Mouse (Mus musculus): ENCODE measurements around the gene 2010111I01Rik. TPM values are rescaled to one million over a fixed set of nuclear protein-coding genes. Genes with fewer than 3 reads are reported as not detected.

2010111I01Rik gene
- polyA plus RNA-seq, 1 experiment from 2014 or later, result 30.9 TPM

GRCm38 (mm10) chr13:63260133-63260532 is 295.4 kb downstream of the 2010111I01Rik start:
- WGBS, result 41% methylated on average over 4 of the region's 4 CpGs
- Histone ChIP-seq H3K9ac (replicated peaks) (no peak overlapping the region), H3K4me2 (replicated peaks) (no peak overlapping the region), H3K9me3 (no peaks in the 10 kb centered on the region), H3K27me3 (no peaks in the 10 kb centered on the region), H3K4me1 (peaks cover 16% of the 10 kb centered on the region), H3K27ac (replicated peaks) (peak overlapping the region; percentile 39; the same call in 1 of the 2 replicates), H3K36me3 (no peaks in the 10 kb centered on the region), H3K4me3 (no peak overlapping the region)
- no peak for ATAC-seq (replicated peaks)

- peak; percentile 65 for ATAC-seq (replicated peaks)
- no peaks in the 10 kb centered on the region for H3K36me3 ChIP-seq
- H3K9ac ChIP-seq (replicated peaks), result no peak overlapping the region
- H3K27me3 ChIP-seq, result no peaks in the 10 kb centered on the region
- H3K4me1 ChIP-seq, result peaks cover 16% of the 10 kb centered on the region
- no peak overlapping the region for H3K4me3 ChIP-seq
- 62% methylated on average over 18 of the region's 18 CpGs for WGBS
- H3K4me2 ChIP-seq (replicated peaks), result no peak overlapping the region
- H3K27ac ChIP-seq (replicated peaks), result peak overlapping the region; percentile 39; the same call in 1 of the 2 replicates
- no peaks in the 10 kb centered on the region for H3K9me3 ChIP-seq
Measured at GRCm38 (mm10) chr13:63260753-63261631, 296.3 kb downstream of the 2010111I01Rik start.

GRCm38 (mm10) chr13:63261676-63262075 is 297.0 kb downstream of the 2010111I01Rik start:
- Histone ChIP-seq H3K9ac (replicated peaks) (no peak overlapping the region), H3K9me3 (no peaks in the 10 kb centered on the region), H3K27me3 (no peaks in the 10 kb centered on the region), H3K4me2 (replicated peaks) (no peak overlapping the region), H3K27ac (replicated peaks) (no peak overlapping the region), H3K4me1 (peaks cover 16% of the 10 kb centered on the region), H3K36me3 (no peaks in the 10 kb centered on the region), H3K4me3 (no peak overlapping the region)
- no peak for ATAC-seq (replicated peaks)
- whole genome bisulfite sequencing, result 97% methylated on average over 3 of the region's 3 CpGs

- no peak for ATAC-seq (replicated peaks)
- Histone ChIP-seq H3K4me3 (no peak overlapping the region), H3K9ac (replicated peaks) (no peak overlapping the region), H3K27me3 (no peaks in the 10 kb centered on the region), H3K36me3 (no peaks in the 10 kb centered on the region), H3K9me3 (no peaks in the 10 kb centered on the region), H3K4me1 (peaks cover 16% of the 10 kb centered on the region), H3K27ac (replicated peaks) (no peak overlapping the region), H3K4me2 (replicated peaks) (no peak overlapping the region)
- 81% methylated on average over 1 of the region's 1 CpGs for WGBS
Measured at GRCm38 (mm10) chr13:63262168-63262957, 297.7 kb downstream of the 2010111I01Rik start.

GRCm38 (mm10) chr13:63268371-63268770 is 303.7 kb downstream of the 2010111I01Rik start:
- Histone ChIP-seq H3K4me2 (replicated peaks) (no peak overlapping the region), H3K27me3 (no peaks in the 10 kb centered on the region), H3K9ac (replicated peaks) (no peak overlapping the region), H3K27ac (replicated peaks) (no peak overlapping the region), H3K36me3 (no peaks in the 10 kb centered on the region), H3K4me1 (peaks cover 17% of the 10 kb centered on the region), H3K9me3 (no peaks in the 10 kb centered on the region), H3K4me3 (no peak overlapping the region)
- ATAC-seq (replicated peaks), result no peak
- WGBS, result 88% methylated on average over 4 of the region's 4 CpGs

- 75% methylated on average over 1 of the region's 1 CpGs for WGBS
- peaks cover 19% of the 10 kb centered on the region for H3K4me1 ChIP-seq
- no peaks in the 10 kb centered on the region for H3K9me3 ChIP-seq
- no peak overlapping the region for H3K4me2 ChIP-seq (replicated peaks)
- no peak overlapping the region for H3K4me3 ChIP-seq
- no peaks in the 10 kb centered on the region for H3K36me3 ChIP-seq
- H3K27ac ChIP-seq (replicated peaks), result no peak overlapping the region
- no peak overlapping the region for H3K9ac ChIP-seq (replicated peaks)
- no peaks in the 10 kb centered on the region for H3K27me3 ChIP-seq
- ATAC-seq (replicated peaks), result no peak
Measured at GRCm38 (mm10) chr13:63268776-63269175, 304.1 kb downstream of the 2010111I01Rik start.

GRCm38 (mm10) chr13:63270191-63270590 is 305.5 kb downstream of the 2010111I01Rik start:
- ATAC-seq (replicated peaks), result no peak
- Histone ChIP-seq H3K9me3 (no peaks in the 10 kb centered on the region), H3K9ac (replicated peaks) (no peak overlapping the region), H3K4me3 (no peak overlapping the region), H3K4me1 (peaks cover 21% of the 10 kb centered on the region), H3K4me2 (replicated peaks) (no peak overlapping the region), H3K27ac (replicated peaks) (no peak overlapping the region), H3K36me3 (no peaks in the 10 kb centered on the region), H3K27me3 (no peaks in the 10 kb centered on the region)
- WGBS, result 34% methylated on average over 5 of the region's 5 CpGs

- H3K4me3 ChIP-seq, result peak overlapping the region; percentile 51
- 8% methylated on average over 16 of the region's 16 CpGs for WGBS
- H3K9me3 ChIP-seq, result no peaks in the 10 kb centered on the region
- H3K9ac ChIP-seq (replicated peaks), result peak overlapping the region; percentile 44
- ATAC-seq (replicated peaks), result peak; percentile 32; the same call in 1 of the 2 replicates
- no peak overlapping the region for H3K27ac ChIP-seq (replicated peaks)
- H3K27me3 ChIP-seq, result no peaks in the 10 kb centered on the region
- peaks cover 21% of the 10 kb centered on the region for H3K4me1 ChIP-seq
- peak overlapping the region; percentile 87 for H3K4me2 ChIP-seq (replicated peaks)
- no peaks in the 10 kb centered on the region for H3K36me3 ChIP-seq
Measured at GRCm38 (mm10) chr13:63272017-63272601, 307.4 kb downstream of the 2010111I01Rik start.

- WGBS, result under 1% methylated on average over 27 of the region's 27 CpGs
- Histone ChIP-seq H3K4me2 (replicated peaks) (peak overlapping the region; percentile 87), H3K4me3 (peak overlapping the region; percentile 51), H3K4me1 (peaks cover 21% of the 10 kb centered on the region), H3K9me3 (no peaks in the 10 kb centered on the region), H3K27ac (replicated peaks) (peak overlapping the region; percentile 31; the same call in 1 of the 2 replicates), H3K9ac (replicated peaks) (peak overlapping the region; percentile 44), H3K36me3 (no peaks in the 10 kb centered on the region), H3K27me3 (no peaks in the 10 kb centered on the region)
- peak; percentile 88 for ATAC-seq (replicated peaks)
Measured at GRCm38 (mm10) chr13:63272602-63273229, 308.0 kb downstream of the 2010111I01Rik start.

- Histone ChIP-seq H3K36me3 (no peaks in the 10 kb centered on the region), H3K4me3 (no peak overlapping the region), H3K27me3 (no peaks in the 10 kb centered on the region), H3K4me1 (peaks cover 27% of the 10 kb centered on the region), H3K4me2 (replicated peaks) (no peak overlapping the region), H3K9ac (replicated peaks) (no peak overlapping the region), H3K27ac (replicated peaks) (no peak overlapping the region), H3K9me3 (no peaks in the 10 kb centered on the region)
- 32% methylated on average over 2 of the region's 2 CpGs for WGBS
- no peak for ATAC-seq (replicated peaks)
Measured at GRCm38 (mm10) chr13:63273859-63274258, 309.2 kb downstream of the 2010111I01Rik start.

GRCm38 (mm10) chr13:63274488-63275166 is 309.9 kb downstream of the 2010111I01Rik start:
- no peaks in the 10 kb centered on the region for H3K27me3 ChIP-seq
- H3K4me3 ChIP-seq, result no peak overlapping the region
- WGBS, result 66% methylated on average over 10 of the region's 10 CpGs
- no peaks in the 10 kb centered on the region for H3K36me3 ChIP-seq
- H3K4me1 ChIP-seq, result peaks cover 30% of the 10 kb centered on the region
- H3K9ac ChIP-seq (replicated peaks), result no peak overlapping the region
- H3K9me3 ChIP-seq, result no peaks in the 10 kb centered on the region
- no peak for ATAC-seq (replicated peaks)
- H3K27ac ChIP-seq (replicated peaks), result no peak overlapping the region
- no peak overlapping the region for H3K4me2 ChIP-seq (replicated peaks)
